Mouse (Mus musculus) C2C12 (cell line): Measurements from ENCODE around the gene Syce2. TPM values are rescaled to one million over a fixed set of nuclear protein-coding genes. Genes with fewer than 3 reads are reported as not detected.

Experiments
- H3K27me3 ChIP-seq: one replicate; pipeline ENCODE4 v1.6.1; 2011; ENCODE audit not compliant: control insufficient read depth, insufficient read depth, insufficient read length
- H3K36me3 ChIP-seq: one replicate; pipeline ENCODE4 v1.6.1; 2011; ENCODE audit not compliant: control insufficient read depth, insufficient read depth
- H3K4me3 ChIP-seq: one replicate; pipeline ENCODE4 v1.5.1; 2011; ENCODE audit warnings: mild to moderate bottlenecking, control low read depth; ENCODE audit not compliant: poor library complexity, insufficient read depth, severe bottlenecking
- H3K79me2 ChIP-seq: one replicate; pipeline ENCODE4 v1.6.1; 2011; ENCODE audit not compliant: control insufficient read depth, insufficient read depth
- H3K79me3 ChIP-seq: one replicate; pipeline ENCODE4 v1.6.1; 2011; ENCODE audit warnings: low read depth, control low read depth
- H3ac ChIP-seq: one replicate; pipeline ENCODE3; 2011; ENCODE audit warnings: low read depth; ENCODE audit not compliant: control insufficient read depth, insufficient read length
- CEBPB ChIP-seq: IDR thresholded peaks from one replicate; pipeline ENCODE4 v1.6.1; 2011; ENCODE audit warnings: low read depth, mild to moderate bottlenecking, control low read depth, moderate library complexity
- CTCF ChIP-seq: IDR thresholded peaks from one replicate; pipeline ENCODE4 v1.5.1; 2011; ENCODE audit not compliant: control insufficient read depth, insufficient read depth, insufficient read length
- FOSL1 ChIP-seq: IDR thresholded peaks from one replicate; pipeline ENCODE4 v1.8.0; 2011; ENCODE audit warnings: mild to moderate bottlenecking, low read length; ENCODE audit not compliant: poor library complexity, insufficient read depth, severe bottlenecking
- MAX ChIP-seq: IDR thresholded peaks from one replicate; pipeline ENCODE4 v1.6.1; 2011; ENCODE audit warnings: mild to moderate bottlenecking, control low read depth
- MYOD1 ChIP-seq: IDR thresholded peaks from one replicate; pipeline ENCODE4 v1.6.1; 2011; ENCODE audit warnings: low read depth; ENCODE audit not compliant: control insufficient read depth, insufficient read length
- MYOG ChIP-seq: IDR thresholded peaks from one replicate; pipeline ENCODE4 v1.6.1; 2011; ENCODE audit not compliant: control insufficient read depth, insufficient read length; ENCODE audit errors: extremely low read depth
- USF1 ChIP-seq: IDR thresholded peaks from one replicate; pipeline ENCODE4 v1.6.1; 2011; ENCODE audit warnings: low read depth, mild to moderate bottlenecking, control low read depth, moderate library complexity
- polyA plus RNA-seq: library from polyadenylated mRNA; unstranded; fragments of >200 nt; fragmentation: generic; extraction: Trizol; gene quantifications from one replicate; pipeline ENCODE4 v1.2.1, GENCODE M21; 2012; ENCODE audit warnings: missing spikeins

The Syce2 gene
- polyA plus RNA-seq, 1 experiment, result 8.5 TPM

GRCm38 (mm10) chr8:84840248-84840999 lies 31.5 kb upstream of the Syce2 start, which contains the start of gene Rad23a:
Gene Rad23a (minus strand): TSS chr8:84840665.
- Histone ChIP-seq H3K79me3 (peaks cover 29% of the 10 kb centered on the region), H3K79me2 (peaks cover 58% of the 10 kb centered on the region), H3K4me3 (peak within 1 kb of the TSS; percentile 86), H3K36me3 (peaks cover 84% of the 10 kb centered on the region), H3K27me3 (no peaks in the 10 kb centered on the region), H3ac (peak within 1 kb of the TSS; percentile 92)
- TF ChIP-seq MAX (peak; percentile 85), CEBPB (peak; percentile 10), MYOD1 (no peak)

- no peak overlapping the region for H3ac ChIP-seq
- H3K4me3 ChIP-seq, result no peak overlapping the region
- TF ChIP-seq CTCF (no peak), MAX (no peak), MYOG (no peak), FOSL1 (no peak)
- peaks cover 40% of the 10 kb centered on the region for H3K79me3 ChIP-seq
- no peaks in the 10 kb centered on the region for H3K27me3 ChIP-seq
- peaks cover 69% of the 10 kb centered on the region for H3K79me2 ChIP-seq
- H3K36me3 ChIP-seq, result peaks cover 78% of the 10 kb centered on the region
These were observed 30.4 kb upstream of the Syce2 start for GRCm38 (mm10) chr8:84841514-84841913.

- peaks cover 49% of the 10 kb centered on the region for H3K36me3 ChIP-seq
- peaks cover 50% of the 10 kb centered on the region for H3K79me2 ChIP-seq
- no peak for TF ChIP-seq FOSL1
- TF ChIP-seq MYOG, result no peak
- TF ChIP-seq CTCF, result no peak
- no peak for TF ChIP-seq MYOD1
- no peak for TF ChIP-seq USF1
- no peak for TF ChIP-seq MAX
- TF ChIP-seq CEBPB, result no peak
- peak overlapping the region; percentile 97 for H3K4me3 ChIP-seq
- H3ac ChIP-seq, result peak overlapping the region; percentile 14
- peaks cover 33% of the 10 kb centered on the region for H3K79me3 ChIP-seq
- H3K27me3 ChIP-seq, result no peaks in the 10 kb centered on the region
These were observed 27.4 kb upstream of the Syce2 start for GRCm38 (mm10) chr8:84844397-84845070.

GRCm38 (mm10) chr8:84845355-84846093 lies 26.4 kb upstream of the Syce2 start:
- H3K79me3 ChIP-seq, result peaks cover 27% of the 10 kb centered on the region
- peak overlapping the region; percentile 97 for H3K4me3 ChIP-seq
- H3K79me2 ChIP-seq, result peaks cover 42% of the 10 kb centered on the region
- H3K27me3 ChIP-seq, result no peaks in the 10 kb centered on the region
- H3ac ChIP-seq, result peak overlapping the region; percentile 88
- TF ChIP-seq CTCF (peak; percentile 34), FOSL1 (no peak)
- H3K36me3 ChIP-seq, result peaks cover 49% of the 10 kb centered on the region

- Histone ChIP-seq H3K36me3 (peaks cover 47% of the 10 kb centered on the region), H3K79me3 (peaks cover 27% of the 10 kb centered on the region), H3K27me3 (no peaks in the 10 kb centered on the region), H3K79me2 (peaks cover 42% of the 10 kb centered on the region), H3K4me3 (peak overlapping the region; percentile 97), H3ac (peak overlapping the region; percentile 88)
- TF ChIP-seq MYOD1, result no peak
- TF ChIP-seq CTCF, result no peak
- no peak for TF ChIP-seq USF1
- TF ChIP-seq MAX, result no peak
- no peak for TF ChIP-seq FOSL1
- no peak for TF ChIP-seq CEBPB
- no peak for TF ChIP-seq MYOG
These were observed 25.7 kb upstream of the Syce2 start for GRCm38 (mm10) chr8:84846094-84846721.
